Mouse (Mus musculus) kidney, postnatal 36 days (tissue): ENCODE measurements around the gene Ctnna2.
A peak's percentile ranks its signal among the peaks of the same experiment; 100 is the strongest.

ENCODE experiments used
- DNase-seq, 2 experiments: peaks; one replicate each; pipeline ENCODE4 v3.0.0; 2021 to 2022; ENCODE audit warnings: mixed read lengths in 2 of 2

Ctnna2 gene

DNA sequence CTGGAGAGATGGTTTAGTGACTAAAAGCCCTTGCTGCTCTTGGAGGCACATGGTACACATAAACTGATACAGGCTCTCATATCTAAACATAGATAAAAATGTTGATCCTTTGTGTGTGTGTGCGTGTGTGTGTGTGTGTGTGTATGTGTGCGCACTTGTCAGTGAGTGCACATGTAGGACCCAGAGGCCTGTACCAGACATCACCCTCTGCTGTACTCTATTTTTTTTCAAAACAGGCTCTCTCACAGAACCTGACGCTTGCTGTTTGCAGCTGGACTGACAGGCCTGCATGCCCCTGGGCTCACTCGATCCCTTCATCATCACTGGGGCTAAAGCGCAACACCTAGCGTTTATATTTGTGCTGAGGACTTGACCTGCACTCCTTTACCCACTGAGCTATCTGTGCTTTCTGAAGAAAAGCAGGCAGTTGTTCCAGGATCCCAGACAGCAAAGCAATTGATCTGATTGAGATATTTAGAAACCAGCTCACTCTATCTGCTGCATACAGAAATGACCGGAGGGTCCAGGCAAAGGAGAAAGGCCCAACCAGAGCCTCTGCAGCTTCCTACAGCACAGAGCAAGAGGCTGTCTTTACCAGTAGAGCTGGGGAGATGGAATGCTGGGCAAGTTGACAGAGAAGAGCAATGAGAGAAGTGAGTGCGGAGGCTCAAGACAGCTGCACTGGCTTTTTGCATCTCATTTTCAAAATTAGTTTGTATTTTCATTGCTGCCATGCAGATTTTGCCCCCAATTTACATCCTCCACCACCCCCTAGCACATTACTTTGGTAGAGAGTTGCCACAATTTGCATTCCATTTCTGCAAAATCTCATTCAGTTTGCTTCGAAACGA, 870.2 kb downstream of the Ctnna2 start:
- DNase-seq: no peak

DNA sequence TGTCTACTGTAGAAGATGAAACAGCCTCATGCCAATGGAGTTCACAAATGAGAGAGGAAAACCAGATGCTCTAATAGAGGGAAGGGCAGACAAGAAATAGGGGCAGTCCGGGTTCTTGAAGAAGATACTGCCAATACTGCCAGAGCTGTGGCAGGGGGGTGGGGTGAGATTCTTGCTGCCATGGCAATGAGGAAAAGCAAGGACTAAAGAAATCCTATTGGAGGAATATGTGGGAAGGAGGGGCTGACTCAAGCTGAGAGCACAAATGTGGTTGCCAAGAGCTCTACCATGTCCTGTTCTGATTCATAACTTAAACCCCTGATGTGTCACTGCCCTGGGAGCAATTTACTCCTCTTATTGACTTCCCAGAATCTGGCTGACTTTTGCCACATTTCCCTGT, 878.5 kb downstream of the Ctnna2 start:
- DNase-seq: no peak

DNA sequence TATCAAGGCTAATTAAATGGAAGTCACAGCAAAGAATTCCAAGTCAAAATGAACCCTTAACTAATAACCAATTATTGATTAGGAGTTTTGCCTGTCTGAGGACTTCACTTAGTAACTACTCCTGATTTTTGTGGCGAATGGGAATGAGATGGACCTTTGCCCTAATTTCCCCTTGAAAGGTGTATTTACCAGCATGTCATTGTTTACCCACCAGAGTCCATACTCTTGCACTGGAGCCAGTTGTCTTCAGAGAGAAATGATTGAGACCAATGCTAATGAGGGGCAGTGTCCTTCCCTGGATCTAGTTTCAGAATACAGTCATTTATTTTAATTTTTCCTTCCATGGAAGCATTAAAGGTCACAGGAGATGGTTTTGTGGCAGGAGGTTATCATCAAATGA, 881.0 kb downstream of the Ctnna2 start:
- DNase-seq: no peak

DNA sequence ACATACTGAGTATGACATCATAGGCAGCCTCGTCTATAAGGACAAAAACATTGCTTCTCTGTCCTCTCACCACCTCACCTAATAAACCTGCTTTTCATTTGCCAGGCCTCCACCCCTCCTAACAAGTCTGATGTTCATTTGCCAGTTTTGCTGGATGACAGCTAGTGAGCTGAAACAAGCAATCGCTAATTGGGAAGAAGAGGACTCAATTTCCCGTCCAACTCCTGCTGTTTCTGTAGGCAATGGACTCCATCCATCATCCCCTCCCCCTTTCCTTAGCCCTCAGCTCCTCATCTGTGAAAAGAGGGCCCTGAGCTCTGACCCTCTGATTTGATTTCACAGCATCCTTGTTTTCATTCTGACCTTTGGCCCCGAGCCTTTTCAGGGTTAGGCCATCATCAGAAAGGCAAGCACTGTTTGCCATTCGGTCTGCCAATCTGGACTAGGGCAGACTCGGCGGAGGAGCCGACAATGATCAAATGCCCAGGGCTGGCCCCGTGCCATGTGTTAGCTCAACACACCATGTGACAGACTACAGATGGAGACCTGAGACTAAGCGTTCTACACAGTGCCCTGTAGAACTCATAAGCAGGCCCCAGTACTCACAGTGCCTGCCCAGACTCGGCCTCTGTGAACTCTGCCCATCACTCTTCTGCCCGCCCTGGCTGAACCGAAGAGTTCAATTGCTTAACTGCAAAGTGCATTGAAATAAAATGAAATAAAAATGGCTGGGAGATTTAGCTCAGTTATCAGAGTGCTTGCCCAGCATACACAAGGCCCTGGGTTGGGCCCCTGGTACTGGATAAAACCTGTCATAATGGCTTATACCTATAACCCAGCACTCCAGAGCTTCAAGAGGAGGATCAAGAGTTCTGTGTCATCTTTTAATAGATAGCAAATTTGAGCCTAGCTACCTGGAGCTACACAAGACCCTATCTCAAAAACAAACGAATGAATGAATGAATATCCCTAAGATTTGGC, 903.8 kb downstream of the Ctnna2 start:
- peak; percentile 88 to 92 for DNase-seq

DNA sequence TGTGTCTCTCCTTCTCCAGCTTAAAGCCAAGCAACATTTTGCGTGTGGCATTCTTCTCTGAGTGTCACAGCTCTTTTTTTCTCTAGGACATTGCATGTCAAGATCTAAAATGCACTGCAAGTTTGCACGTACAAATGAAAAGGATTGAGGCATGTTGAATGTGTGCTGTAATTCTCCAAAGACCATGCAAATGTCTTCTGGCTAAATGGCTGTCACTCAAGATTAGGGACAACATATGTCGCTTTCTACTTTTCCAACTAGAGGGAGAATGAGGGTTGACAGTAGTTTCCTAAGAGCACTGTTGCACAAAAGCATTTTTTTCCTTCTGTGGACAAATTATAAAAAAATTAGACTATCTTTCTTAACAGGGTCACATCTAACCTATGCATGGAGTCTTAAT, 909.9 kb downstream of the Ctnna2 start:
- DNase-seq: no peak

DNA sequence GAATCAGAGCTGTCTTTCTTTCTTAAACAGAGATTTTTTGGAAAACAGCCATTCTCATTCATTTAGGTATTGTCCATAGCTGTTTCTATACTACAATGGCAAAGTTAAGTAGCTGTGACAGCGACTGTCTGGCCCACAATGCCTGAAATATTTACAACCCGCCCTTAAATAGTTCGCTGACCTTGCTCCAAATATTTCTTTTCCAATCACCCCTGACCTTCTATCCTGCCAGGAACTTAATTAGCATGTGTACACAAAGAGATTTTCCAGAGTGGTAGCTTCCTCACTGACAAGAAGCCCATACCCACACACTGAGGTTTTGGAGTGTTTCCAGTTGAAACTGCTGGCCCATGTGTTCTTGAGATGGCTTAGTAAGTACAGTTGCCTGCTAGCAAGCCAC, 928.8 kb downstream of the Ctnna2 start:
- no peak for DNase-seq

DNA sequence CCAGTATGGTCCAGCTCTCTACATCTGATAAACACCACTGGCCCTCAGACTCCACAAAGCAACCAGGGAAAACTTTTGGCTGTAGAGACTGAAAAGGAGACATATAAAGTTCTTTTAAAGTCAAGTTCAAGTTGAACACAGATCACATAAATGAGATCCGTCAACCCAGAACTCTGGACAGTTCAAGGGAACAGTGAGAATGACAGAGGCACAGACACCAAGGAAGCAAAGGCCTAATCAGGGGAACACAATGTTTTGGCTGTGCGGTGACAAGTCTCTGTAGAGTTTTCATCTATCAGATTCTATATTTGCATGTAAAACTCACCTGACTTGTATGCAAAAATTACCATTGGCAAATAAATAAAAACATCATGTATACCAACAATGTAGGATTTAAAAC, 929.3 kb downstream of the Ctnna2 start:
- DNase-seq: no peak

DNA sequence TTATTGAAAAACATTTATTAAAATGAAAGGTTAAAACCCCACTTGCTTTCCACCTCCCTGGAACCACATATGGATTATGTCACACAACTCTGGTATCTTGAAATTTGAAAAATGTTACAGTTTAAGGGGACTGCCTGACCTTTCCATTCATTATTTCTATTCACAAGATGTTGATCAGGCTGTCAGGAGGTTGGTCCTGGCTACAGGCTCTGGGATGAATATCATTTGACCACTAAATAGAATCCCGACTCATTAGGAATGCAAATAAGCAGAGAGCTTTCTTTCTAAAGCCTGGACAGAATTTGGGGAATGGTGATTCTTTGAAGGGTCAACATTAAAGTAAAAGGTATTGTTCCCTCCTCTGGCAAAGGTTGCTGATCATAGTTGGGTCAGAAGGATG, 931.9 kb downstream of the Ctnna2 start:
- DNase-seq: no peak

DNA sequence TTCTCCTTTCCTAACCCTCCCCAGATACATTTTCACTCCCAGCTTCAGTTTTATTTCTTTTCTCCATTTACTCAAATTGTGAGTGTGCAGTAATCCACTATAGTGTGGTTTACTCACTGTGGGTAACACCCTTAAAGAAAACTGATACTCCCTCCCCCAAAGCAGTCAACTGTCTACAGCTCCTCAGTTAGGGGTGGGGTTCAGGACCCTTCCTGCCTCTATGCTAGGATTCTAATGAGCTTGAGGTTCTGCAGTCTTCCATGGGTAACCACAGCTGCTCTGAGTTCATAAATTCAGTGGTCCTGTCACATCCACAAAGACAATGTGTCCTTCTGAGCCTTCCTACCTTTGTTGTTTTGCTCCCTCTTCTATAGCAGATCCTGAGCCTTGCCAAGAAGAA, 954.4 kb downstream of the Ctnna2 start:
- no peak for DNase-seq

DNA sequence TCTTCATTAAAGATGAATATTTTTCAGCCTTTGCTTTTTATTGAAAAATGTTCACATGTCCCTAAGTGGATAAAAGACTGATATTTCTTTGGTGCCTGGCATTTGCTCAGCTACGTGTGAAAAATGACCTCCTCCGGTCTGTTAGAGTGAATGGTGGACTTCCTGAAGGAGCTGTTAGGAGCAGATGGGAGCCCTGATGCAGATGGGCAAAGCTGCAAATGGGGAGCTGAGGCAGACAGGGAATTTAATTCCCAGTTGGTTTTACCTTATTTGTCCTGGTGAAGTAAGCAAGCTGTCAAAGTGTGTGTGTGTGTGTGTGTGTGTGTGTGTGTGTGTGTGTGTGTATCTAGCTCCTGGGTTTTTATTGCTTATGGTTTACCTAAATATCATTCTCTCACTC, 966.3 kb downstream of the Ctnna2 start:
- DNase-seq: no peak

DNA sequence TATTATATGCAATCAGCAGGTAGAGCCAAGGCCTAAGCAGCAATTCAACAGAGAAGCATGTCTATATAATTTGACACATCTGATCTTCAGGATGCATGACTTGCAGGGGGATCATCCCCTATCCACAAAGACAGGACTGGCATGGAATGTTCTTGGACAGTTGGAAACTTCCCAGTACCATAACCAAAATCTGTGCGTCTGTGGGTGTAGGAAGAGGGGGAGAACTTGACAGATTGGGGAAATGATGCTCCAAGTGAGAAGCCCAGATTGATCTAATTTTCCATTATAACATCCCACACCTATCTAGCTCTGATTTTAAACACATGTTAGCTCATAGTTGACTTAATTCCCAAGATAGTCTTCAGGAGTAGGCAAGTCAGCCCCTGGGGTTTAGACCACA, 968.5 kb downstream of the Ctnna2 start:
- DNase-seq: no peak

DNA sequence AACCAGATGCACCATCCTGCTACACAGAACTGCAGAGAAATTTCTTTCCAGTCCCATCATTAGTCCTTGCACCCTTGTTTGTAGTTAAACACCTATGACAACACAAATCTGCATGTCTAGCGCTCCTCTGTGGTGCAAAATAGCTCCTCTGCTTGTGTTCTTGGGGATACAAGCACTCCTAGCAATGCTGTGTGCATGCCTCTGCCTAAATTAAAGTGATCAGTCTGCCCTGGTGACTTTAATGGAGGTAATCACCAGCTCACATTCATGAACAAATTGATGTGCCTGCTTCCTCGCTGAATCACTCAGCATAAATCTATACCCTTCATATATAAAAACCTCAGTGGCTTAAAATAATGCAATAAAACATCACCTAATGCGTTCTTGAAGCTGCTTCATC, 987.4 kb downstream of the Ctnna2 start:
- DNase-seq: no peak

DNA sequence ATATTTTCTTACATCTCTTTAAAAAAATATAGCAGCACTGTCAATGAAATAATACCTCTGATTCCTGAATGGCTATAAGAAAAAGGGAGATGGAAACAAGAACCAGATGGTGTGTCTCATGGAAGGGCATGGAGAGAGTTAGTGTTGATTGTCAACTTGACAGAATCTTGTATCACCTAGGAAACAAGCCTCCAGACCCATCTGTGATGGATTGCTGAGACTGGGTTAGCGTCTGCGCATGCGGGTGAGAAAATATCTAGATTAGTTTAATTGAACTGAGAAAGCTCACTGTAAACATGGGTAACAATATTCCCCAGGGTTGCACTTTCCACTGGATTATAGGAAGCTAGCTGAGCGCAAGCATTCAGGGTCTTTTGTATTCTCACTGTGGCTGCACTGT, 994.7 kb downstream of the Ctnna2 start:
- no peak for DNase-seq

DNA sequence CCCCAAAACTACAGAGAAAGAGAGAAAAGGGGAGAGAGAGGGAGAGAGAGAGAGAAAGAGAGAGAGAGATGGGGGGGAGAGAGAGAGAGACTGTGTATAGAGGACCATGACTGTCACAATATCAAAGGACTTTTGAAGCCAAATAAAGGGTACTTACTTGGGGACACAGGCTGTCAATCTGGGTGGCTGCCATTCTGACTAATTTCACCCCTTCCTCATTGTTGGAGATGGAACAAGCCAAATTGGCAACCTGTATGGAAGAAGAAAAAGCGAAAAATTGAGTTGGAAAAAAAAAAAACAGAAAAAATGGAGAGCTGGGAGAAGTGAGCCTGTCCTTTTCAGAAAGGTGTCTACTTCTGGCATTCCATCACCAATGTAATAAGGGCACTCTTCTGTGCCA, 997.8 kb downstream of the Ctnna2 start:
- no peak for DNase-seq

DNA sequence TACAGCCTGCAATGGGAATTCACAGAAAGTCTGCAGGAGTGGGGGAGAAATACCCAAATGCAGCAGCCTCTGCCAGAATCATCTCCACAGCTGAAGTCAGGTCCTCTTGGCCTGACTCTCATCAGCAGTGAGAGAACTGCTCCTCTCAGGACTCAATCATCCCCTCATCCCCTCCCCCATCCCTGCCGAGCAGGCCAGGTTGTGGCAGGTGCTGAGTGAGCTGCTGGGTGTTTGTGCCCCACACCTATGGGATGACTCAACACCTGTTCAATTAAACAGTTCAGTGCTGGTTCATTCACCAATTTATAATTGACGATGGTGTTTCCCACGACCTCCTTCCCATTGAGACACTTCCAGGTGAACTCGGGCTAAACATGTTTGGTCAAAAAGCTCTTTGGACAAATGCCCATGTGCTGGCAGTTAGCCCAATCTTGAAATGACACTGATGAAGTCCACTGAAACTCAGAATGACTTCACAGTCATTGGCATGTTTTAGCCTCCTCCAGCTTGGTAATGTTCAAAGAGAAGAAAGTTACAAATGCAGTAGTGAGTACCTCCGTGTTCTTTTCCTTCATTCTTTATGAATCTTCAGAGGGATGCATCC, 1000.1 kb downstream of the Ctnna2 start:
- DNase-seq: no peak

DNA sequence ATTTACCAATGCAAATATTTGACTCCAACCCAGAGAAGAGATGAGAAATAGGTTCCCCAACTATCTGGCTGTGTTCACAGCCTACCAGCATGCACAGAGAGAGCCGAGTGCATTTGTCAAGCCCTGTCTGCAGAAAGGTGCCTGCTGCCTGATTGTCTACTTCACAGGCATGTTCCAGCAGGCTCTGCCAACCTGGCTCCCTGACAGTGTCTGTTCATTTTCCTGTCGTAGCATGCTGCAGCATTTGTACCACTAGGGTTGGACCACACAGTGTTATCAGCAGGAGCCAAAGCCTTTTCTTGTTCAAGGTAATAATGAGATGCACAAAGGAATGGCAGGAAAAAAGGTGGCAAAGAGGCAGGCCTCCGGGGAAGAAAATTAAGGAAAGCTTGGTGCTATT, 1001.7 kb downstream of the Ctnna2 start:
- DNase-seq: no peak

DNA sequence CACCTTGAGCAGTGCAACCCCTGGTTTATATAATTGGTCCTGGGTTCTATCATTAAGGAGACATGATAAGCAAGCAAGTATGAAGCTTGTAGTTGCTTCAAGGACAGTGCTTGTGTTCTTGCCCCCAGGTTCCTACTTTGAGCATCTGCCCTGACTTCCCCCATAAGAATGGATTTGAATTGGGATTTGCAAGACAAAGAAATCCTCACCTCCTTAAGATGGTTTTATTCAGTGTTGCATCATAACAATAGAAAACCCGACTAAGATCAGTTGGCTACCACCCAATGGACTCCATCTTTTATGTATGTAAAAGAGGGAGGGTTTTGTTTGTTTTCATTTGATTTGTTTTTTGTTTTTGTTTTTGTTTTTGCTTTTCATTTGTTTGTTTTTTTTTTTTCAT, 1005.2 kb downstream of the Ctnna2 start:
- no peak for DNase-seq

DNA sequence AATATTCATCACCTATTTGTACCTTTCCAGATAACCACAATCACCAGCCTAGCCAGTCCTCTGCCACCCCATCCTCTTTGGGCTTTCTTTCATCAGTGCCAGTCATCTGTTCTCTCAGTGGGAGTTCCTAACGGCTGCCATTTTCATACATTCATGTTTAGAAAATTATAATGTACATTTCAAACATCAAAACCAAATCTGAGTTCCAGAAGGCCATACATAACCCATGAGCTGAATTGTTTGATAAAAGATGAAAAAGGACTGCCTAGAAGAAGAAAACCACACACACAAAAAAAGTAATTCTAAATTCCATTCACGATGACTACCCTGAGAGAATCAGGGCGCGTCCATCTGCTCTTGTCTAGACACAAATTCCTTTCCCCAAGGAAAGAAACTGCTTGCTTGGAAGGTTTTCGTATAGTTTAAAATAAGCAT, 1014.5 kb downstream of the Ctnna2 start:
- DNase-seq: no peak

DNA sequence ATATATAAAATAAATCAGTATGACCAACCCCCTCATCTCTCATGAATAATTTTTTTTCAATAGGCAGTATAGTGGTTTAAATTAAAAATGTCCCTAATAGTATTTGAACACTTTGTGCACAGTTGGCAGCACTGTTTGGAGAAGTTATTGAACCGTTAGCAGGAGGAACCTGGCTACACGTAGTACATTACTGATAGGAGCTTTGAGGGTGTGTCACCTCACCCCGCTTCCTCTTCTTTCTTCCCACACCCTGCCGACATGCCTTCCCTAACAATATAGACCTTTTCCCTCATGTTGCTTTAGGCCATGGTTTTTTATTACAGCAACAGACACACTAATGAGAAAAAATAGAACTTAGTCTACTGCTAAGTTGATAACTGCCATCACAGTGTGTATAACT, 1071.4 kb downstream of the Ctnna2 start:
- no peak for DNase-seq

DNA sequence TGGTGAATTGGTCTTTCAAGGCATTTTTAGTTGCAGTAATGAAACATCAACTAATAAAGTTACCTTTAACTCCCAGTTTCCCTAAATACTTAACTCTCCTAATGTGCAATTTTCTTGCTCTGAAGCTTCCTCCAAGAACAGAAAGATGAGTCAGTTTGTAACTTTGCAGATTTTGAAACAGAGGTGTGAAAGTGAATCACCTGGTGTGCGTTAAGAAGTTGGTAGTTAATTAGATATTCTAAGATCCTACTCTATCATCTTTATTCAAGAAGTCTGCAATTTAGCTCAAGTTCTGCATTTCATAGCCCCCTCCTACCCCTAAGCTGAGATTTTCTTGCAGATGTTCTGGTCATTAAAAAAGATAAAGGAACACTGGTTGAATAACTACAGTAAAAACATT, 1082.3 kb downstream of the Ctnna2 start:
- DNase-seq: no peak
